Mouse (Mus musculus): ENCODE results near the gene Tet1.

DNA sequence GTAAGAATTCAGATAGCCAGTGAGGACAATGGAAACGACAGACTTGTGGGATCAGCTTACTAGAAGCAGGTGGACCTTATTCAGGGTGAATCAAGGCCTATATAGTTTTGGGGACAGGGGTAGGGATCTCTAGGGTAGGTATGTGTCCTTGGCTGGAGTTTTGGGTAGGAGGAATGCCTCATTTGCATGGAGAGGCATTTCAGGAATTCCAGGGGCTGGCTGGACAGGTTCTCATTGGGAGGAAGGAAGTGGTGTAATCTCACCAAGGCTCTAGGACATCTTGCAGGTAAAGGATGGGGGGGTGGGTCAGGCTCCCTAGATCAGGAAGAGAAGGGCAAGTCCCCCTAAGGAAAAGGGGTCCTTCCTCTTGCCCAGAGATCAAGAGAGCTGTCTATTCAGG is 6.0 kb downstream of the Tet1 start:
- TF ChIP-seq MYOD1 (IDR thresholded peaks at IDR 0.05; ENCODE audit: control insufficient read depth in 1 of 3, insufficient read length in 2 of 3, low read depth in 2 of 3) (no peak), POLR2A (IDR thresholded peaks at IDR 0.05; ENCODE audit: insufficient read length, low read depth) (no peak), TCF12 (IDR thresholded peaks at IDR 0.05; ENCODE audit: insufficient read depth, poor library complexity, severe bottlenecking) (no peak), REST (IDR thresholded peaks at IDR 0.05; ENCODE audit: insufficient read depth, insufficient read length) (no peak), MAX (IDR thresholded peaks at IDR 0.05; ENCODE audit: low read depth) (no peak), SRF (IDR thresholded peaks at IDR 0.05; ENCODE audit: control insufficient read depth, insufficient read length, low read depth) (no peak), MYOG (IDR thresholded peaks at IDR 0.05; ENCODE audit: control insufficient read depth in 1 of 3, insufficient read depth in 1 of 3, insufficient read length in 2 of 3, low read depth in 2 of 3) (no peak), POLR2AphosphoS2 (IDR thresholded peaks at IDR 0.05; ENCODE audit: insufficient read length, low read depth) (no peak), E2F4 (IDR thresholded peaks at IDR 0.05; ENCODE audit: insufficient read depth) (no peak), CEBPB (IDR thresholded peaks at IDR 0.05; ENCODE audit: insufficient read depth, poor library complexity, severe bottlenecking) (no peak), USF1 (IDR thresholded peaks at IDR 0.05; ENCODE audit: low read depth) (no peak)
